Mouse (Mus musculus) ovary, postnatal 14 days (tissue): ENCODE results near the gene Ctnnd1.

ENCODE experiments used
- DNase-seq: peaks from one replicate; pipeline ENCODE4 v3.0.0; 2022; ENCODE audit warnings: low spot score

Ctnnd1 gene

DNA sequence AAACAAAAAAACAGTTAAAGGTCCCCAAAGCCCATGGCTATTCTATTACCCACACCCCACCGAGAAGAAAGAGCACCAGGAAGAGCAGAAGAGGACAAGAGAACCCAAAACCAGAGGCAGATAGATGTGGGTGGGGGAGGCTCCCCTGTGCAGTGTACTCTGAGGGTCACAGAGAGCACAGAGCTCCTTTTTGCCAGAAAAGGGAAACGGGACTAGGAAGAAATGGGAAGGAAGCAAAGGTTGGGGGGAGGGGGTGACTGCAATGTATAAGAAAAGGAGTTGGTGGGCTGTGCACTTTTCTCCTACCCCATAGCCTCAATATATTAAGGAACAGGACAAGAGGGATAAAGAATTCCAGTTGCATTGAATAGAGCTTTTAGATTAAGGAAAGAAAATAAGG lies 49.6 kb downstream of the Ctnnd1 start:
- no peak for DNase-seq

DNA sequence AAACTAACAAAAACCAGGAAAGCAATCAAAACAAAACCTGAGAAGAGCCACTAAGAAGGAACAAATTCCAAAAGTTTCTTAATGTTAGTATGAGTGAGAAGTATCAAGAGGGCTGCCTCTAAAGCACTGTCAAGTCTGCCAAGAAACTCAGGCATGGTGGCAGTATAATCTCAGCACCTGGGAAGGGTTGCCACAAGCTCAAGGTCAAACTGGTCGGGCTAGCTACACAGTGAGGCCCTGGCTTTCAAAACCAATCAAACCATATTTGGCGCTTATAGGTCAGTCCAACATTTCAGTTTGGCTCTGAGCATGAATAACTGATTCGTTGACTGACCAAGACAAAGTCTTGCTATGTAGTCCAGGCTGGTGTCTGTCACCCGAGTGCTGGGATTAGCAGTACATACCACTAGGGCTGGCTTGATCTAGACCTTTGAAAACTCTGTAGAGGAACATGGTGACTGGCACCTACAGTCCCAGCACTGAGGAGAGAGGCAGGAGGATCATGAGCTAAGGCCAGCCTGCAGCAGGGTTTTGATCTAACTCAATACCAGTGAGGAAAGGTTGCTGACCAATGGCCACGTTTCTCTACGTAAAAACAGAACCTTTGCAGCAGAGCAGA lies 51.2 kb downstream of the Ctnnd1 start:
- no peak for DNase-seq

DNA sequence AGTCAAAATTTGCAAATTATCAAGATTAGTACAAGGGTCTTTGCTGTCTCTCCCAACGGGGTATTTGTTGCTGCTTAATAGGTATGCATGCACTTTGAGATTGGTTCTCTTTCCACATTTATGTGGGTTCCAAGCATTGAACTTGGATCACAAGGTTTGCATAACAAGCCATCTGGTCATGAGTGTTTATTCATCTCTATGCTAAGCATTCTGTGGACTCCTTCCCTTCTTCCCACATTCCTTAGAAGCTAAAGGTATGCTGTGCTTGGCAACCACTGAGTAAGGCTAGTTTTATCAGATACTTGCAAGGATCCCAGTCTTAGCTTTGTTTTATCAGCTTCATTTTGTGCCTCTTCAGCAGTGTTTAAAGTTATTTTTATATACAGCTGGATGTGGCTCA lies 53.4 kb downstream of the Ctnnd1 start:
- DNase-seq: no peak

DNA sequence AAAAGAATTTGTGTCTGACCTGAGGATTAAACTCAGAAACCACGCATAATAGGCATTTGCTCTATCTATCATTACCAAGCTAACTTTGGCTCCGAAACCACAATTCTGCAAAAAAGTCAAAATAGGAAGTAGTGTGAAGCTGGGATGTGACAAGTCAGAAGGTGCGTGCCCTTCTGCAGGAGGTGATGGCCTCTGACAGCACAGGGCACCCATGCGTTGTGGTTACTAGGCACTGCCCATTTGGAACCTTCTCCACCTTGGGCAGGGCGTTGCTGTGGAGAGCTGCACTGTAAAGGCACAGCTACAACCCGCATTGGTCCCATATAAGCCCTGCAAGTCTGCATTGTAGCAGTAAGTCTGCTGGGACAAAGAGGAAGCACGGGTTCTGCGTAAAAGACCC lies 57.8 kb downstream of the Ctnnd1 start:
- DNase-seq: no peak

DNA sequence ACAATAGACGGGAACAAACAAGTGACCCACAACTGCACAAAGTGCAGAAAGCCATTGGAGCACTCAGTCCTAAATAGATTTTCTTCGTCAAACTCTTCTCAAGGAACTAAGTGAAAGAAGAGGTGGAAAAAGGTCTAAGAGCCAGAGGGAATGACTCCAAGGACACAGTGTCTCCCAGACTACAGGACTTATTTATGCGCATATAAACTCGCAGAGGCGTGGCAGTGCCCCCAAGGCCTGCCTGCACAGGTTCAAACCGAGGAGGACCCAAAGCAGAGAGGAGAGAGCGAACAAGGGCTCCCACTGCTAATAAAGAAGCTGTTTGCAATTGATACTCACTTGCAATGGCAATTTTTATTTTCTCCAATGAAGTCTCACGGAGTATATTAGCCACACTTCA lies 64.9 kb downstream of the Ctnnd1 start:
- no peak for DNase-seq

DNA sequence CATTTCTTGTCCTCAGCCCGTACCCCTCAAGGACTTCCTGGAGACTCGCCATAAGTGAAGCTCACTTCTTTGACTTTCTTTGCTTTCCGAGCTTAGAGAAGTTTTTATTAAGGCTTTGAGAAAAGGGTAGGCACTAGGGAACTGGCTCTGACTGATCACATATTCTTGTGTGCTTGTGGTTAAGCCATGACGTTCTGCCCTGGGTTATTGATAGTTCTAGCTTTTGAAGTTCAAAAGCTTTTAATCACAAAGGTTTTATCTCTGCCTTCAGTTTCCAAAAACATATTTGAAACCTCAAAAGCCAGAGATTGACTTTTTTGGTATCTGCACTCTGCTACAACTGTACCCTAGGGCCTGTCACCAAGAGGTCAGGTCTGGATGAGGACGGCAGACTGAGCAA lies 68.3 kb downstream of the Ctnnd1 start:
- no peak for DNase-seq

DNA sequence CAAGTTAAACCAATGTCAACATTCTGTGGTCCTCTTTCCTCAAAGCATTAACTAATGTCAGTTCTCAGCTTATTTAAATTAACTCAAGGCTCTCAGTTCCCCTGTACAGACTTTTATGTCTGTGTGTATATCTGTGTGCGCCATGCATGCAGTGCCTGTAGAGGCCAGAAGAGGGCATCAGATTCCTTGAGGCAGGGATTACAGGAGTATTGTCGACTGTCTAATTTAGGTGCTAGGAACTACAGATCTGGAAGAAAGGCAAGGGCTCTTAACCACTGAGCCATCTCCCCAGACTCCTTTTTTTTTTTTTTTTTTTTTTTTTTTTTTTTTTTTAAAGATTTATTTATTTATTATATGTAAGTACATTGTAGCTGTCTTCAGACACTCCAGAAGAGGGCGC lies 69.4 kb downstream of the Ctnnd1 start:
- no peak for DNase-seq

DNA sequence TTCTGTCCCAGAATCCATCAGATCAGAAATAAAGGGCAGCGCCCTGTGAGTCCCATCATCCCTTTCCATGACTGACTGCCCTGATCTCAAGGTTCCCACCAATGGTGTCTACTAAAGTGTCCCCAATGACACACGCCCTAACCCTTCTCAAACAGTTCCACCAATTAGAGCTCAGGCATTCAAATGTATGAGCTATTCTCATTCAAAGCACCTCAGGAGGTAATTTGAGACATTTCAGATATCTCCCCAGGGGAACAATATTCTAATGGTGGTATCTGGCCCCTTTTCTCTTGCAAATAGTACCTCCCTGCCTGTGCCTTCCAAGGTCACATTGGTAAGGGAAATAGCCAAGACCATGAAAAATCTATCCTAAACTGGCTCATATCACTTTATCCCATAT lies 71.3 kb downstream of the Ctnnd1 start:
- DNase-seq: no peak

DNA sequence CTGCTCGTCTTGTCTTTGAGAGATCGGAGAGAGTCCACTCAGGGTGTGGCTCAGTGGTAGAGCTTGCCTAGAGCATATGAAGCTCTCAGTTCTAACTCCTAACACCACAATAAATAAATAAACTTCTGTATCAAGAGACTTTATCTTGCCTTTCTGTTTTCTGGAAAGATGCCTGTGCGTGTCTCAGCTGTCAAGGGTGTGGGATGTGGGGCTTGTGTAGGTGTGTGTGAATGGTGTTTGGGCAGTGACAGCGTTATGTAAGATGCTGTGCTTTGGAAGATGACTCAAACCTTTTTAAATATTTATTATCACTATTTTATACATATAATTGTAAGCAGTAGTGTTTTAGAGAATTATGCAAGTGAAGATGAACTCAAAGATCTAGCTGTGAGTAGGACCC lies 76.4 kb downstream of the Ctnnd1 start:
- no peak for DNase-seq

DNA sequence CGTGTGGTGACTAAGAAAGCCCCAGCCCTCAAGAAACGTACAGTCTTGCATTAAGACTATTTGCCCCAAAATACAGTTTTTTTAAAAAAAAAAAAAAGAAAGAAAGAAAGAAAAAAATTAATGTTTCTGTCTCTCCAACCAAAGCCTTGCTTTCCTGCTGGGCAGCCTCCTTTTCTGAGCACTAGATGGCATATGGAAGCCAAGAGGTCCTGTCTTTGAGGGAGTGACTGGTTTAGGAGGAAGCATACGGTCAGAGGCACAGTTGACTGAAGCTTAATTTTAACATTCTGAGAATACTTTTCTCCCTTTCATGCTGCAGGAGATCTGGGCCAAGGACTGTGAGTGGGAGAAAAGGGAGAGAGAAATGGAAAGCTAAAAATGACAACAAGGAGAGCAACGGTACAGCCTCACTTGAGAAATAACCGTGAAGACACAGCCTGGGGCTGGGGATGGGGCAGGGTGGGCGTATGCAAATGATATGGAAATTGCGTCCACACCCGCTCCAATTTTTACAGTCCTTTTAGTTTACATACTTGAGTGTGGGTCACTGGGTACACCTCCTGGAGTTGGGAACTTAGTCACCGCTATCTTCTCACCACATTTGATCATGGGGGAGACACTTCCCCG lies 93.6 kb downstream of the Ctnnd1 start:
- DNase-seq: peak; percentile 9

DNA sequence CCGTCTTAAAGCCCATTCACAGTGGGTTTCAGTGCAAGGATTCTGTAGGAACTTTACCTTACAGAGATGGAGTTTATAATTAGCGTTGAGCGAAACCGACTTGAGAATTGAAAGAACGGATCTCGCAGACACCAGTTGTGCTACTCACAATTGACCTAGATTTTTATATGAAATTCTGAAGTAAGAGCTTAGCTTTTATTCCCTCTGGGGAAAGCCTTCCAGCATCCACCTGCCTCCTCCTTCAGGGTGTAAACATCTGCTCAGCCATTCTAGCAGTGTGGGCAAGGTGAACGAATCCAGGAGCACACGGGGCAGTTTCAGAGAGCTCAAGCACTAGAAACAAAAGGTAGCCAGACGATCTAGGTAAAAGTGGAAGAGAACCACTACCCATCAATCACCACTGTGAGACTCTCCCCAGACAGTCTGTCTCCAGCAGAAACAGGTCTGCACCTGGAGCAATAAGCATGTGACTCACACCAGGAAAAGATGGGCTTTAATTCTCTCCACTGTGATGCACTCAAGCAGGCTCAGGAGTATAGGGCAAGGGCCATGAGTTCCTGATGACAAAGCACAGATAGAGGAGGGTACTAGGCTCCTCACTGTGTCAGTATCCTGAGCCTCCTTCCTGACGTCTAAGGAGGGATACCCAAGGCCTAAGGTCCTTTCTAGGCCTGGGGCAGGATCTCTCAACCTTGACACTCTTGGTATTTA lies 99.0 kb downstream of the Ctnnd1 start:
- no peak for DNase-seq
